Mouse (Mus musculus): ENCODE measurements around the gene Gmppb. TPM values are rescaled to one million over a fixed set of nuclear protein-coding genes. Genes with fewer than 3 reads are reported as not detected.
"Not testable (repeated sequence)": the region's sequence is repeated elsewhere in the genome, so short reads cannot be mapped to it uniquely, and the experiment has no call there.

Gmppb gene
- 51.3 and 52.0 TPM in 2 replicates for polyA plus RNA-seq (2012; rRNA removed)

- DNase-seq (ENCODE audit: low read depth) = peak; percentile 66
These were observed at the start of gene Gmppb for GRCm38 (mm10) chr9:108049016-108049455. Gmppb (plus strand) TSS chr9:108049242.

GRCm38 (mm10) chr9:108001922-108002770, 46.9 kb upstream of the Gmppb start, which contains the start of gene Ip6k1:
Ip6k1 (plus strand) TSS chr9:108002501.
- peak; percentile 92 for DNase-seq (ENCODE audit: low read depth)

GRCm38 (mm10) chr9:108002778-108003530, 46.1 kb upstream of the Gmppb start:
- DNase-seq (ENCODE audit: low read depth) = no peak

GRCm38 (mm10) chr9:108003531-108003890, 45.5 kb upstream of the Gmppb start:
- DNase-seq (ENCODE audit: low read depth) = no peak

- no peak for DNase-seq (ENCODE audit: low read depth)
These were observed 41.0 kb upstream of the Gmppb start for GRCm38 (mm10) chr9:108008041-108008440.

GRCm38 (mm10) chr9:108010385-108010784, 38.7 kb upstream of the Gmppb start:
- no peak for DNase-seq (ENCODE audit: low read depth)

- not testable (repeated sequence) for DNase-seq (ENCODE audit: low read depth)
These were observed 35.5 kb upstream of the Gmppb start for GRCm38 (mm10) chr9:108013577-108013976.

- DNase-seq (ENCODE audit: low read depth) = no peak
These were observed 31.9 kb upstream of the Gmppb start for GRCm38 (mm10) chr9:108017127-108017526.

- no peak for DNase-seq (ENCODE audit: low read depth)
These were observed 28.3 kb upstream of the Gmppb start for GRCm38 (mm10) chr9:108020741-108021140.

- DNase-seq (ENCODE audit: low read depth) = no peak
These were observed 25.8 kb upstream of the Gmppb start for GRCm38 (mm10) chr9:108023216-108023615.

- DNase-seq (ENCODE audit: low read depth) = no peak
These were observed 22.5 kb upstream of the Gmppb start for GRCm38 (mm10) chr9:108026584-108026983.

GRCm38 (mm10) chr9:108027867-108028266, 21.2 kb upstream of the Gmppb start:
- no peak for DNase-seq (ENCODE audit: low read depth)

GRCm38 (mm10) chr9:108032126-108032525, 16.9 kb upstream of the Gmppb start:
- no peak for DNase-seq (ENCODE audit: low read depth)

GRCm38 (mm10) chr9:108035331-108036156, 13.5 kb upstream of the Gmppb start:
- peak; percentile 28 for DNase-seq (ENCODE audit: low read depth)

GRCm38 (mm10) chr9:108044751-108045492, 4.1 kb upstream of the Gmppb start:
- DNase-seq (ENCODE audit: low read depth) = no peak

GRCm38 (mm10) chr9:108046582-108046981, 2.5 kb upstream of the Gmppb start:
- DNase-seq (ENCODE audit: low read depth) = no peak

GRCm38 (mm10) chr9:108047601-108048565, 1.2 kb upstream of the Gmppb start:
- DNase-seq (ENCODE audit: low read depth) = no peak

GRCm38 (mm10) chr9:108048566-108048955, 481 bp upstream of the Gmppb start:
- no peak for DNase-seq (ENCODE audit: low read depth)

GRCm38 (mm10) chr9:108049561-108050251, 664 bp downstream of the Gmppb start:
- DNase-seq (ENCODE audit: low read depth) = no peak

All from gonadal fat pad, adult 2 months (tissue).